Mouse (Mus musculus): ENCODE measurements around the gene Msi1.

Msi1 gene

DNA sequence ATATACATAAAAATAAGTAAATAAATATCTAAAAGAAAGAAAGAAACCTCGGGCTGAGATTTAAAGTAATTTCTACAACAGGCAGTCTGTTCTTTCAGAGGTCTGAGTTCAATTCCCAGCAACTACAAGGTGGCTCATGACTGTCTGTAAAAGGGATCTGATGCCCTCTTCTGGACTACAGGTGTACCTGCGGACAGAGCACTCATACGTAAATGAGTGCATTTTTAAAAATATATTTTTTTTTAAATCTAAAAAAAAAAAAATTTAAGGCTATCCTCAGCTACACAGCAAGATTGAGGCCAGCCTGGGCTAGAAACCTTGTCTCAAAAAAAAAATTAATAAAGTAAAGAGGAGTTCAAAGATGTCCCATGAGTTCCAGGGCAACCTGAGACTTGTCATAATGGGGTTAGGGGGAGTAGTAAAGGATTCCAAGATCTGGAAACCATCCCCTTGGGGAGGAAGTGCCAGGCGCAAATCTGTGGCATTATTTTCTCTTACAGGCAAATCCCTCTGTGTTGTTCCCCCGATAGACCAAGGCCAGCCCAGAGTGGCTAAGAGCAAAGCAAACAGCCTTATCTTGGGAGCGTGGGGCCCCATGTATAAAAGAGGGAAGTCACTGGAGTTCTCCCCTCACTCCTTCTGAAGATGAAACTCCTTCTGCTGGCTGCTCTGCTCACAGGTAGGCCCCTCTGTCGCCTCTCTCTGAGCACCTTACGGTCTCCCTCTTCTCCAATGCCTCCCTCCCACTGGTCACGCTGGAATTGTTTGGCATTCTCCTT is 36.4 kb downstream of the Msi1 start, which contains the start of gene Pla2g1b:
Pla2g1b (plus strand) TSS at position 621 of the 779 bp plus-strand sequence.
- in situ Hi-C loops (cut with MboI, MseI), result no loop called here

DNA sequence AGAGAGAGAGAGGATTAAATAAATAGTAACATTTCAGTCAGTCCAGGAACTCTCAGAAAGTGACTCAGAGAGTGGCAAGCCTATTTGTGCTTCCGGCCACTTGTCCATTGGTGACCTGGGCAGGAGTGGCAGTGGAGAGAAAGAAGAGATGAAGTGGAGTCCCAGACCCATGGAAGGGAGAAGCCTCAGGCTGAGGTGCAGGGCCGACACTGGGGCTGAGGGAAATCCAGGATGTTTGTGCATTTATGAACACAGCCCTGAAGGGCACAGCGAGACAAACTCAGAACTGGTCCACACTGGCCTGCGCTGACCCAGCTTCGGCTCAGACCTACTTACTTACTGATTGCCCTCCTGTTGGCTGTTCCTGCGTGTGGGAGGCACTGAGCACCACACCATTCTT is 40.4 kb downstream of the Msi1 start:
- in situ Hi-C loops (cut with MboI, MseI), result no loop called here

DNA sequence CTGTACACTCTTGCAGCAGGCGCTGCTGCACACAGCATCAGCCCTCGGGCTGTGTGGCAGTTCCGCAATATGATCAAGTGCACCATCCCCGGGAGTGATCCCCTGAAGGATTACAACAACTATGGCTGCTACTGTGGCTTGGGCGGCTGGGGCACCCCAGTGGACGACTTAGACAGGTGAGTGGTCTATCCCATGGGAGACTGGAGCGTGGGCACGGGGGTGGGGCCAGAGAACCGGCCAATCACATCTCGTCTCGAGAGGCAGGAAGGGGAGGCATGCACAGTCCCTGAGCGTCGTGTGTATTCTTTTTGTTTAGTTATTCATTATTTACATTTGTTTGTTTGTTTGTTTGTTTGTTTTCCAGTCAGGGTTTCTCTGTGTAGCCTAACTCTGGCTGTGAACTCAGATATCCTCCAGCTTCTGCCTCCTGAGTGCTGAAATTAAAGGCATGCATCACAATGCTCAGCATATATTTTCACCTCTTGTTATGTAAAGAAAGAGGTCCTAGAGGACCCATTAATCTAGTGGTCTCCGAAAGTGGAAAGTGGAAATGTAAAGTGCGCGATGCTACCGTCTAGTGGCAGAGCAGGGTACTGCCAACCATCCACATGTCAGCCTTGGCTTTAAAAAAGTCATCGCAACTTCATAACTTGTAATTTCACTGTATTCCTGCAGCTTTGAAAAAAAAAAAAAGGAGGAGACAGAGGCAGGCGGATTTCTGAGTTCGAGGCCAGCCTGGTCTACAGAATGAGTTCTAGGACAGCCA is 41.5 kb downstream of the Msi1 start:
- in situ Hi-C loops (cut with MboI, MseI), result no loop called here

DNA sequence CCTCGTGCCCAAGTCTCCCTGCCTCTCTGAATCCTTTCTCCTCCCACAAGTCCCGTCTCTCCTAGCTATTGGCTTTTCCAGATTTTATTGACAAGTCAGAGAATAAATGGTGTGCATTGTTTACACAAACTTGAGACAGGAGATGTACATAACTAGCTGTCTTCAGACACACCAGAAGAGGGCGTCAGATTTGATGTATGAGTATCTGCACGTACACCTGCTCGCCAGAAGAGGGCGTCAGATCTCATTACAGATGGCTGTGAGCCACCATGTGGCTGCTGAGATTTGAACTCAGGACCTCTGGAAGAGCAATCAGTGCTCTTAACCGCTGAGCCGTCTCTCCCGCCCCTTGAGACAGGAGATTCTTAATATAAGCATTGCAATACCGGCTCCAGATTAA is 43.8 kb downstream of the Msi1 start:
- in situ Hi-C loops (cut with MboI, MseI), result no loop called here

DNA sequence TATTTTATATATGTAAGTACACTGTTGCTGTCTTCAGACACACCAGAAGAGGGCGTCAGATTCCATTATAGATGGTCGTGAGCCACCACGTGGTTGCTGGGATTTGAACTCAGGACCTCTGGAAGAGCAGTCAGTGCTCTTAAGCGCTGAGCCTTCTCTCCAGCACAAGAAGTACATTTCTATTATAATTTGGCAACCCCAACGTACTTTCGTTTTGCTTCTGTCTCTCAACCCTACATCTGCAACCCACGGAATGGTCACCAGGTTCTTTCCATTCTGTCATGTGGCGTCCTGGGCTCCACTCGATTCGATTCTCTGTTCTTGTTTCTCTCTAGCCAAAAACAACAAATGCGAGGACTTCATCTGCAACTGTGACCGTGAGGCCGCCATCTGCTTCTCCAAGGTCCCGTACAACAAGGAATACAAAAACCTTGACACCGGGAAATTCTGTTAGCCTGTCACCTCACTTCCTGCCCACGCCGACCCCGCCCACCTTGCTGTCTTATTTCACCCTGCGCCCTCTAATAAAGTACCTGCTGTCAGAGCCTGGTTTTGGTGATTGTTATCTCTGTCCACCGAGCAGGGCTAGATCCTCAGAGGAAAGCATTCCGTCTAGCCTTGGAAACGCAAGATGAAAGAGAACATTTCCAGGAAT is 44.9 kb downstream of the Msi1 start:
- in situ Hi-C loops (cut with MboI, MseI), result no loop called here

DNA sequence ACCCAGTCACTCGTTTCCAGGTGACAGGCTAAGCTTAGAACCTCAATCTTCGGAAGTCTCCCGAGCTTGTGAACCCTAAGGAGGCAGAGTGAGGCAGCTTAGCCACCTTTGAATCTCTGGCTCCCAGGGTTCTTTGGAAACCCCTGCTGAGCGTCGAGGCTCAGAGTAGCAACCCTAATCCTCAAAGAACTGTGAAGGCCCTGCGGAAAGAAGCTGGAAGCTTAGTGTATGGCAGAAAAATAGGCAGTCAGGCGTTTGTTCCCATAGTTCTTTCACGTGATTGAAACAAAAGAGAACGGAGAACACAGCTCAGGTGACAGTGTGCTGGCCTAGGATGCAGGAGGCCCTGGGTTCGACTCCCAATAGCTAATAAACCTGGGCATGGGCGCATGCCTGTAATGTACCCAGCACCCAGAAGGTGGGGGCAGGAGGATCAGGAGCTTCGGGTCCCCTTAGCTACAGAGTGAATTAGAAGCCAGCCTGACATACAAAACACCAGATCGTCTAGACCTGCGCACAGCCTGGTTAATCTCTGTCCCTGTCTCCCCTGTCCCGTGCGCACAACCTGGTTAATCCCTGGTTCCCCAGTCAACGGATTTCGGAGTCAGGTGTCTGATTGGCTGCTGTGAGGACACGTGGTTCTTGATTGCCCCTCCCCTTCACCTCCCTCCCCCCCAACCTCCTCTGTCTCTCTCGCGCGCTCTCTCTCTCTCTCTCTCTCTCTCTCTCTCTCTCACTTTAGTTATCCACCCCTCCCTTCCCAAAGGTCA is 46.1 kb downstream of the Msi1 start:
- in situ Hi-C loops (cut with MboI, MseI), result no loop called here

DNA sequence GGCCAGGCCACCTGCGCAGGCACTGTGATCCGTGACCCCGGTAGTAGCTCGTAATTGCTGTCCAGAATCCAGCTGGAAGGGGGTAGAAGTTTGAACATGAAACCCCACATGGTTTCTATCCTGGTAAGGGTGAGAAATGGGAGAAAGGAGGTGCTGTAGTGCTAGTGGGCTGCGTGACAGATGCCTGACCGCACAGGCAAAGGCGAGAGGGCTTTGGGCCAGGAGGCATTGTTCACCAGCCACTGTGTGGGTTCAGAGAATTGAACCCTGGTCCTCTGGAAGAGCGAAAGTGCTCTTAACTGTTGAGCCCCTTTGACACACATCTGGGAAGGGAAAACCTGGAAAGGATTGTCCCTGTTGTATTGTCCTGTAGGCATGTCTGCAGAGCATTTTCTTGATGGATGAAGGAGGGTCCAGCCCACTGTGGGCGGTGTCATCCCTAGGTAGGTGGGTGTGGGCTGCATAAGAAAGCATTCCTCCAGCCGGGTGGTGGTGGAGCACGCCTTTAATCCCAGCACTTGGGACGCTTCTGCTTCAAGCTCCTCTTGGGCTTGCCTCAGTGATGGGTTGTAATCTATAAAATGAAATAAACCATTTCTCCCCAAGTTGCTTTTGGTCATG is 46.8 kb downstream of the Msi1 start:
- in situ Hi-C loops (cut with MboI, MseI), result no loop called here

DNA sequence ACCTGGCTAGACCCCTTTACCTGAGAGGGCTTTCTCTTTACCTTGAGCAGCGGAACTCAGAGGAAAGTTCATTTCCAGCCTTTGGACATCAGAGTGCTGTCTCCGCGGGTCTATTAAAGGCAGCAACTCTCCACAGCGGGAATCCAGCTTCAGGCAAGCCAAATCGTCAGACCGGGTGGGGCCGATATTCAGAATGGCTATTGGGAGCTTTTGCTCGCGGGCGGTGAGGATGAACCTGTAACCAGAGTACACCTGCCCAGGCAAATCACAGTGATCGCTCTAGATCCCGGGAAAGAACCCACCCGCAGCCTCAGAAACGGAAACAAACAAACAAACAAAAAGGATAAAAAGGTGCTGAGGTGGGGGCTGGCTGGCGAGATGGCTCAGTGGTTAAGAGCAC is 50.2 kb downstream of the Msi1 start:
- in situ Hi-C loops (cut with MboI, MseI), result no loop called here

DNA sequence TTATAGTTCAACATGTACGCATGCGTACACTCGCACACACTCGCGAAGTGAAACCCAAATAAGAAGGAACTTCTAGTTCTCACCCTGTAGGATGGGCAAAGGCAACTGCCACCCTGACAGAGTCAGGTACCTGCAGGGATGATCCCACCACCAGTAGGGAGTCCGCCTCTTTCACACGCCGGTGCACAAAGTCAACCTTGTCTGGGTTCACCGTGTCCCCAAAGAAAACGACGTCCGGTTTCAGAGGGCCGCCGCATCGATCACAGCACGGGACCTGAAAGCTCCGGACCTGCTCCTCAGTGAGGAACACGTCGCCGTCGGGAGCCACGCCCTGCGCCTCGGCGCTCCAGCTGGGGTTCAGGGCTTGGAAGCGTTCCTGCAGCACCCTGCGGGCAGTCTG is 50.7 kb downstream of the Msi1 start:
- in situ Hi-C loops (cut with MboI, MseI), result no loop called here

DNA sequence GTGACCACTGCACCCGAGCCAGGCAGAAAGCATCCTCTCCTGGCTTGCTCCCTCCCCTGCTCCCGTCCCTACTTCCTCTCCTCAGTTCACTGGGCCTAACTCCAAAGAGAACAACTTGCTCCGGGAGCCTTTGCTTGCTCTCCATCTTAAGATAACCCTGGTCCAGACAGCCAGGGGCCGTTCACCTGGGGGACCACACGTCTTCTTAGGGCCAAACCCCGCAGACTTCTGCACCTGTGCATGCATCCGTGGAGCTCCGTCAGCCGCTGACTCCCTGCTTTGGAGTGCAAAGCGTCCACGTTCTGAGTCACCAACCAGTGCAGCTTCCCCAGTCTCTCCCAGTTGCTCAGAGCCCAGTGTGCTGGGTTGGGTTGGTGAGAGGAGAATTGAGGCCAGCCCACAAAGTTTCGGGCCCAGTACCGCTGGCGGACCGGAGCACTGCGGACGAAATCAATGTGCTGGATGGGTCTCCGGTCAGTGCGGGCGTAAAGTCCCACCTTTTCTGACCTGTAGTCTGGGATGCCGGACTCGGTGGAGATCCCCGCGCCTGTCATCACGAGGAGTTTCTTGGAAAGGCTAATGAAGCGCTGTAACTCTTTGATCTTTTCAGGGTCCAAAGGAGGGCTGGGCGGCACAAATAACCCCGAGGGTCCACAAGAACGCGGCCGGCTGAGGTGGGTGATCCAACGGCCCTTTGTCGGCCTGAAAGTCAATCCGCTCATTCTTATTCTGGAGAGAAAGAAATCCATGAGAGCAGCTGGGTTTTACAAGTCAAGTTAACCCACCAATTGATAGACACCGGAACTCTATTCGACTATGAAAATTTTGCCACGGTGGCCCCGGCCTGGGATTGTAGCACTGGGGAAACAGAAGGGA is 53.2 kb downstream of the Msi1 start:
- in situ Hi-C loops (cut with MboI, MseI), result no loop called here

DNA sequence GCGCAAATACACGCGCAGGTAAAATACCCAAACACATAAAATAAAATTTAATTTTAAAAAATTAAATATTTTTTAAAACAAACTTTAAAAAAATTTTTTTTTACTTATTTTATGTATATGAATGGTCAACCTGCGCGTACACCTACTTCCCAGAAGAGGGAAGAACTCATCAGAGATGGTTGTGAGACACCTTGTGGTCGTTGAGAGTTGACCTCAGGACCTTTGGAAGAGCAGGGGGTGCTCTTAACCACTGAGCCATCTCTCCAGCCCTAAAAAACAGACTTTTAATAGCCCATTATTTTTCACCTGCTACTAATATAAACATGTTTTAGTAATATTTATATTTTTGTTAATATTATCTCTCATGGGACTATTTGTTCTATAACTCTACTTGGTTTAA is 54.0 kb downstream of the Msi1 start:
- in situ Hi-C loops (cut with MboI, MseI), result no loop called here

DNA sequence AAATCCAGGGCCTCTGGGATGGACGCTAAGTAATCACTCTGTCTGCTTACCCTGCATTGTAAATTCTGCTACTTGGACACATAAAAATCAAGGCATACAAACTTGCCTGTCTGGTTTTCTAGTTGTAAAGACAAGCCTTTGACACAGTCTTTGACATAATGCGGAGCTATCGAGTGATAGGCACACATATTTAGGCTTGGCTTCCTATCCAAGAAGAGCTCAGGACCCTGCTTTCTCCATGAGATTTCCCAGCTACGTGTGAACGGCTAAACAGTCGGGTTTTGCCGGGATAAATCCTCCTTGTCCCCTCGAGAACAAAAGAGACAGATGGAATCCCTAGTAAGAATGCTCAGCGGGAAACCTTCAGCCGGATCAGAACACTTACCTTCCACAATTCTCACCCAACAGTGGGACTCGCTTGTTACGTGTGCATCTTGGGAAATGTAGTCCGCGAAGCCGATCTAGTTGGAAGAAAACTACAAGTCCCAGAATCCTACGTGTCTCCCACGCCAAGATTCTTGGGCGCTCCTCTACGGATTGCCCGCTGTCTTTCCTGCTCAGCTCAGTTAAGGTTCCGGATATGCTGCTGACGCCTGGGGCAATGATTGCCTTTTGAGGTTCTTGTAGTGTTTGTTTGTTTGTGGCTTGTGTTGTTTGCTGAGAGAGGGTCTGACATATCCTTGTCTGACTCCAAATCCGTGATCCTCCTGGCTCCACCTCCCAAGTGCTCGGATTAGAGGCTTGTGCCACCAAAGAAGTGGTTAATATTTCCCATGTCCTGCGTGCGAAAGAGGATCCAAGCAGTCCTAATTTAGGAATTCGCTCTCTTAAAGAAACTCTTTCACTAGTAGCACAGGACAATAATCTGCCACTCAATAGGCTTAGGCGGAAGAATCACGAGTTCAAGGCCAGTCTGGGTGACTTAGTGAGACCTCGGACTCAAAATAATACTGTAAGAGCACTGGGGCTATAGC is 54.8 kb downstream of the Msi1 start, which contains the start of gene Sirt4:
Sirt4 (minus strand) TSS at position 779 of the 974 bp plus-strand sequence.
- in situ Hi-C loops (cut with MboI, MseI), result no loop called here

DNA sequence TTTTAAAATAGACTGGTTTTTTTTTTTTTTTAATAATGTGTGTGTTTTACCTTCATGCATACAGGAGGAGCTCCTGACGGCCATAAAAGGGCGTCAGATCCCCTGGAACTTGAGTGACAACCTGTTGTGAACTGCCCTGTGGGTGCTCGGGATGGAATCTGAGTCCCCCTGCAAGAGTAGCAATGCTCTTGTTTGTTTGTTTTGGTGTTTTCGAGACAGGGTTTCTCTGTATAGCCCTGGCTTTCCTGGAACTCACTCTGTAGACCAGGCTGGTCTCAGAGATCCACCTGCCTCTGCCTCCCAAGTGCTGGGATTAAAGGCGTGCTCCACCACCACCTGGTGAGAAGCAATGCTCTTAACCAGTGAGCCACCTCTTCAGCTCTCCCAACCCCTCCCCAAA is 55.6 kb downstream of the Msi1 start:
- in situ Hi-C loops (cut with MboI, MseI), result no loop called here

DNA sequence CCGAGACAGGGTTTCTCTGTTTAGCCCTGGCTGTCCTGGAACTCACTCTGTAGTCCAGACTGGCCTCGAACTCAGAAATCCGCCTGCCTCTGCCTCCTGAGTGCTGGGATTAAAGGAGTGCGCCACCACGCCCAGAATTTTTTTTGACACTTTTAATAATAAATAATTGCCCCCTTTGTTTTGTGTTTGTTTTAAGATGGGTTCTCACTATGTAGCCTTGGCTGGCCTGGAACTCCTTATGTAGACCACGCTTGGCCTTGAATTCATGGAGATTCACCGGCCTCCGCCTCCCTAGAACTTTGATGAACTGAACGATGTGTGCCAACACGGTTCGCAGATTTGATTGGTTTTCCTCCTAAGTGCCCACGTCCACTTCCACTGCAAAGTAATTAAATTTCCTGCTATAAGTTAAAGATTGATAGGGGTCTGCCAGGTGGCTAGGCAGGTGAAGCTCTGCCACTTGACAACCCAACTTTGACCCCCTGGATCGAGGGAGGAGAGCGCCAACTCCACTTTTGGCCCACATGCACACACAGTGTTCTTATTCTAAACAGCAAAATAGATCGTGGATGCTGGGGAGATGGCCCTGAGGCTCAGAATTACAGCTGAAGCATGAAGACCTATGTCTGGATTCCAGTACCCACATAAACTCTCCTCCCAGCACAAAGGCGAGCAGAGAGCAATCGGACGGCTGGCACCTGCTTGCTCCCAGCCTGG is 56.2 kb downstream of the Msi1 start:
- in situ Hi-C loops (cut with MboI, MseI), result no loop called here

DNA sequence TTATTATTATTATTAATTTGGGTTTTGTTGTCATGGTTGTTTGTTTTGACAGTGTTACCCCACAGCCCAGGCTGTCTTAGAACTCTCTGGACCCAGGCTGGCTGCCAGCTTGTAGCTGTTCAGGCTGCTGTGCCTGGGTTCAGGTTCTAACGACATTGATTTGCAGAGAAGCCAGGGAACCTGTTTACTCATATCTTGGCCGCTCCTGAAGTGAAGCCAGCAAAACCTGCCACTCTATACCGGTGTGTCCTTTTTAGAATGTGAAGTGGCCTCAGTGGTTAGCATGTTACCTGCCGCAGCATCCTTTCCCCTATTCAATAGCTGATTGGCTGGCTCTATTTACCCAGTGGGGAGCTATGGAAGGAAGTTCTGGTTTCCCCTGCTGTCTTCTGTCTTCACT is 57.3 kb downstream of the Msi1 start:
- in situ Hi-C loops (cut with MboI, MseI), result no loop called here

DNA sequence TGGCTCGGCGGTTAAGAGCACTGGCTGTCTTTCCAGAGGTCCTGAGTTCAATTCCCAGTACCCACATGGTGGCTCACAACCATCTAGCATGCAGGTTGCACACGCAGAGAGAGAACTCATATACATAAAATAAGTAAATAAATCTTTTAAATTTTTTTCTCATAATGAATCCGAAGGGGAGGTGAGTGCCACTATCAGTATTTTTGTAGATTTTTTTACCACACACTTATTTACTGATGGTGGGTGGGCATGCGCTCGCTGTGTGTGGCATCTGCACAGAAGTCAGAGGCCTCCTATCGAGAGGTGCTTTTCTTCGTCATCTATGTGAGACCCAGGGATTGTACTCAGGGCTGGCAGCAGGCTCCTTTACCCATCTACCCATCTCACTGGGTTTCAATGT is 58.0 kb downstream of the Msi1 start:
- in situ Hi-C loops (cut with MboI, MseI), result no loop called here

DNA sequence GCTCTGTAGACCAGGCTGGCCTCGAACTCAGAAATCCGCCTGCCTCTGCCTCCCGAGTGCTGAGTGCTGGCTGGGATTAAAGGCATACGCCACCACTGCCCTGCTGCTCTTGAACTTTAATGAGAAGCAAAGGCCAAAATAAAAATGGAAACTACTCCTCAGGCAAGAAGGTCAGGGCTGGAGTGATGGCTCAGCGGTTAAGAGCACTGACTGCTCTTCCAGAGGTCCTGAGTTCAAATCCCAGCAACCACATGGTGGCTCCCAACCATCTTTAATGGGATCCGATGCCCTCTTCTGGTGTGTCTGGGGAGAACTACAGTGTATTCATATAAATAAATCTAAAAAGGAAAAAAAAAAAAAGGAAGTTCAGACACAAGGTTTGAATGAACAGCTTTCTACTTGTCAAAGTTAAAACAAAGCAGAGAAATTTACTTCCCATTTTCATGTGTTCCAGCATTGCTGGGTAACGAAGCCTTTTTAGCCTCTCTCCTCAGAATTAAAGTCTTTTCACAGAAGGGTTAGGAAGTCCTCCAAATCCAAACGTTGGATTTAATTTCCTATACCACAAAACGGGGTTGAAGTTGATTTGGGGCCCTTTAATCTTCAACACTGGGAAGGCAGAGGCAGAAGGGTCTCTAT is 58.7 kb downstream of the Msi1 start:
- in situ Hi-C loops (cut with MboI, MseI), result no loop called here
